Mouse (Mus musculus) kidney, postnatal 36 days (tissue): ENCODE measurements at regions not wholly inside any gene's neighbourhood (a gene's known extent, or its start where the extent isn't known, plus 50 kb on each side); places are given as distances from the start of the nearest gene placed in this dataset.

Experiments
- DNase-seq, 2 experiments: peaks; one replicate each; pipeline ENCODE4 v3.0.0; 2021 to 2022; ENCODE audit warnings: mixed read lengths in 2 of 2

DNA sequence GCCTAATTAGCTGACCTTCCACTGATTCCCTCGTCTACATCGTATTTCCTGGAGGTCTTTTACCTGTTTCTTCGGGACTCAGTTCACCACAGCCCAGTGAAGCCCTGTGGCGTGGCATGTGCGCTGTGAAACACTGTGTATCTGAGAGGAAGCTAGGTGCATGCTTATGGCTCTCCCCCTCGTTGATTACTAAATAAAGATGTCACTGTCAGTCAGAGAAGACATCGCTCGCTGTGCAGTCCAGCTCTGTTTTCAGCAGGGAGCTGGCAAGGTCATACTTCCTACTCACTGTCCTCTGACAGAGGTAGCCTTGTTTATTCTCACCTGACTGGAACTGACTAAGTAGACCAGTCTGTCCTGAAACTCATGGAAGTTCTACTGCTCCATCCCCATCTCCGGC is 68.7 kb upstream of the Adrb1 start:
- DNase-seq, result no peak

DNA sequence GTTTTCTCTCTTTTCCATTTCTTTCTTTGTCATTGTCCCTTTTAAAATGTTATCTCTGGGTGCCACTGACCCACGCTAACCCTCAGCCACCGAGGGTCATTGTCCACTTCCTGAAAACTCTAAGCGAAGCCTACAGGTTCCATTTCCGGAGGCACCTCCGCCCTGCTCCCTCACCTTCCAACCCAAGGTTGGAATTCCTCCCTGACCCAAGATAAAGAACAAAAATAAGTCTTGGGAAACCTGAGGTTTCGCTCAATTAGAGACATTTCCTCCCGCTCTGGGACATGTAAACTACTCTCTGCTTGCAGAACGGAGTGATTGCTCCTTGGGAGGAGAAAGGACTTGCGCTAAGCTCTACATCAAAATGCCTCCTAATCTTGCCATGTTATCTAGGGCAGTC is 66.7 kb upstream of the Adrb1 start:
- DNase-seq, result no peak

DNA sequence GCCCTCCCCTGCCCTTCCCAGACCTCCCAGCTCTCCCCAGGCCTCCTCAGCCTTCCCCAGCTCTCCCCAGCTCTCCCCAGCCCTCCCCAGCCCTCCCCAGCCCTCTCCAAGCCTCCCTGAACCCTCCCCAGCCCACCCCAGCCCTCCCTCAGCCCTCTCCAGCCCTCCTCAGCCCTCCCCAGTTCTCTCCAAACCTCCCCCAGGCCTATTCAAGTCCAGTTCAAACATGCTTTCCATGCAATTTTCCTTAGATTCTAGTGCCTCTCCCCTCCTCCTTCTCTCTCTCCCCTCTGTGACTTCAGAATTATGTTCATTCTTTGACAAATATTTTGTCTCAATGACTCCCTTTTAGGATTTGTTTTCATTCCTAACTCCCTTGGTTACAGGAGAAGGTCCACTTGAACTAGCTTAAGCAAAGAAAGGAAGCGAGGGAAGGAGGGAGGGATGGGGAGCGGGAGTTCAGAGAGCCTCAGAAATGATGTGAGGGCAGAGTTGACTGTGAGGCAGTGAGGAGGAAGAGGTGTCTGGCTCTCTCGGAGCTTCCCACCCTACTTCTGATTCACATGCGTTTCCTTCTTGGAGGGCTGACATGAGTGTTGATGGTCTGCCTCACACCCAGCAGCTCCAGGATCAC is 61.3 kb upstream of the Adrb1 start:
- DNase-seq, result no peak

DNA sequence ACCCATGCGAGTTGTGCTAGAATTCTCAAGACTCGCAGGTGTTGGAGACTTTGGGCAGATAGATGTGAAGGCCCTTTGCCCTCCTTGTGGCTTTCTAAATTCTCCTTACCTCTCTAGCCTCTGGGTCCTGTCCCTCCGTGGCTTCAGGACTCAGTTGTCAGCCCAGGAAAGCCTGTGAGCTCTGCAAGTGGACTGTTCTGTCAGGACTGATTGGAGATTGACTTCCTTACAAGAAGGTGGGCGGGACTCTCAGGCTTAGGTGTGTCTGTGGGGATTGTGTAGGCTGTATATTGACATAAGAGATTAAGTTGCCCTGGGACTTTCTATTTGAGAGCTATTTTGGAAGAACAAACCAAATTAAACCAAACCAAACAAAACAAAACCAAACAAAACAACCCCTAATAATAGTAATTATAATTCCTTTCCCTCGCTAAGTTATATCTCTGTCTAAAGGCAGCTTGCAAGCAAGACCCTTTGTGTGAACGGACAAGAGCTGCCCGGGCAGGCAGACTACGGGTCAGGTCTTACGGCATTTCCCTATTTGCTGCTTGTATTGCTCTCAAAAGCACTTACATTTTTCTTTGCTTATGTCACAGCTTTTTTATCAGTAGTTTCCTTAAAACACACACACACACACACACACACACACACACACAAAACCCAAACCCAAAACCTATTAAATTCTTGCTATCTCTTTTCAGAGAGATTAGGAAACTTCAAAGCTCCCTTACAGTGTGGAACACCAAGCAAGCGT is 58.3 kb upstream of the Adrb1 start:
- DNase-seq, result no peak

DNA sequence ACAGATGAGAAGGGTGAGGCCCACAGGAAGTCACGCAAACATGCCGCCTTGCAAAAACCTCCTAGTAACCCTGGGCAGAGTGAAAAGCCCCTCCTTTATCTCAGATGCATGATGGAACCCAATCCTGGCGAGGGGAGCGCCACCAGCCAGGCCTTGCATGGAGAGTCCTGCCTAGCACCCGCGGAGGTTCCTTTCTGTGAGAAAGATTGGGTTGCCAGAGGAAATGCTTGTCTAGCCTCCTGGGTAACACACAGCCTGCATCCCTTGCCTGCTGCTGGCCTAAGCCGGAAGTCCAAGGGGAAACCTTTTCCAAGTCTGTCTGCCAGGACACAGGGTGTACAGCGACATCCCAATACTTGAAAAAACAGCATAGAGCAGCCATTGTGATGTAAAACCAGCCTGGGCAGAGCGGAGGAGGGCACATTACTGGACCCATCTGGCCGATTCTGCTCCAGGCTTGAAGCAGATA is 57.7 kb upstream of the Adrb1 start:
- no peak for DNase-seq

DNA sequence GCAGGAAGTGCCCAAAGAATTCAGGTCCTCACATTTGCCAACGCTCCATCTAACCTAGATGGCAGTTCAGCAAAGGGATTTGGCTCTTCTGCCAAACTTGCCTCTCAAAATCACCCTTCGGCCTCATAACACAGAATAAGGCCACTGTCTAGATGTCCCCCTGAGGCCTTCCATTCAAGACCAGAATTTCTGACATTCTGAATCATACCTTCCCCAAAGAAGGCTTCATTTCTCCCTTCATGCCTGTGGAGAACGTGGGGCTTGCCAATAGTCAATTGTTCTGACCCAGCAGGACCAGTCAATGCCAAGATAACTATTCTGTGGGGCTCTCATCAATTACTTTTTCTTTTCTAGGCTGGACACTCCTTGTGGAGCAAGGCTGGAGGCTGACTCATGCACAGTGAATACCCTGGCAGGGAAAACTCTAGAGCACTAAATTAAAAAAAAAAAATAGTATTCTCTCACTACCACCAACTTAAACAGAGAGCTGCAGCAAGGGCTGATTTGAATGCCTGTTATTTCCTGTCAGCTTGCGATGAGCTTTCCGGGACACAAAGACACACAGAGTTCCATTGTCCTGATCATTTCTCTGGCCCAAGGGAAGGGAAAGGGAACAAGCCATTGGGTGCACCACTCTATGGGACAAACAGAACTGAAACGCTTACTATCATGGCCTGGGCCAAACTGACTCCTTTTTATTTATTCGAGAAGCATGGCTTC is 56.9 kb upstream of the Adrb1 start:
- no peak for DNase-seq

DNA sequence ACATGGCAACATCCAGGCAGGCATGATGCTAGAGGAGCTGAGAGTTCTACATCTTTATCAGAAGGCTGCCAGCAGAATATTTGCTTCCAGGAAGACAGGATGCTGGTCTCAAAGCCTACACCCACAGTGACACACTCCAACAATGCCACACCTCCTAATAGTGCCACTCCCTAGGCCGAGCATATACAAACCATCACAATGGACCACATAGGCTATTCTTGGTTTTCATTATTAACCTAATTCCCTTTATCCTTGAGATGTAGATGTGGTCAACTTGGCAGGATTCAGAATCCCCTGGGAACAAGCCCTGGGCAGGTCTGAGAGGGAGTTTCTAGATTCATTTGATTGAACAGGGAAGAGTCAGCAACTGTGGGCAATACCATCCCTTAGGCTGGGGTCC is 56.0 kb upstream of the Adrb1 start:
- no peak for DNase-seq

DNA sequence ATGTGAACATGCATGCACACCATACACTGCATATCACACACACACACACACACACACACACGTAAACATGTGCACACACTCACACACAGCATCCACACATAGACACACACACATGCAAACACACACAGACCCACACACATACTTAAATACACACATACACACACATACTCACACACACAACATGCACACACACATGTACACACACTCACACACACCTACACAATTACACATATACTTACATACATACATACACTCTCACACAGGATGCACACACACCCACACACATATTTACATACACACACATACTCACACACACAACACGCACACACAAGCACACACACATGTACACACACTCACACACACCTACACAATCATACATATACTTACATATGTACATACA is 54.1 kb upstream of the Adrb1 start:
- no peak for DNase-seq

DNA sequence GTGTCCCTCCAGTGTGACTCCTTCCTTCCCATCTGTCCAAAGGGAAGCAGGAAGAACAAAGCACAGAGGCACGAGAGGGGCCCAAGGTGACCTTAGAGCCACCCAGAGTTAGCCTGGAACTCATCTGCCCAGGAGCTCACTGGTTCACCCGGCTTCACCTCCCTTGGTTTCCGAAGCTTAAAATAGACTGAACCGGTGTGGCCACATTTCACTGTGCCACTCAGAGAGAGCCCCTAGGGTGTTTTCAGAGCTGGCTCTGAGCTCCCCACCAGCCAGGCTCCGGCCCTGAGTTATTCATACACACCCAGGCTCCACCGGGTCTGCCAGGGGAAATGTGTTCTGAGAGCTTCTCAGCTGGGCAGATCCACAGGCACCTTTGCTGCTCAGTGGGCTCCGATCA is 53.0 kb upstream of the Adrb1 start:
- DNase-seq, result peak; percentile 64 to 75

DNA sequence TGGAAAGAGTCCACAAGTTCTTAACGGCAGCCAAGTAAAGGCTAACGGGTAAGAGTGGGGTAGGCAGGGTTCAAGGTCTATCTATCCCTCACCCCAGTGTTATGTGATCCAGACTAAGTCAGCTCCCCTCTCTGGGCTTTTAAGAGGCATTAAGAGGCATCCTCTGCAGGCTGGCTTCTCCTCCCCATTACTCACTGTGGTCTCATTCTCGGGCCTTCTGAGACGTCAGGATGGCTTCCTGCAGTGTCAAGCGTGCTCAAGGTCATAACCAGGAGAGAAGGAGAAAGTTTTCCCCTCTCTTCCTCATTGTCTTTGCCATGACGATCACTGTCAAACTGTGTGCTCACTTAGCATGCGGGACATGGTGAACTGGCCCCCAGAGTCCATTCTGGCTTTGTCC is 52.5 kb upstream of the Adrb1 start:
- no peak for DNase-seq
